Mouse (Mus musculus): Measurements from ENCODE around the gene Mettl16. TPM values are rescaled to one million over a fixed set of nuclear protein-coding genes. Genes with fewer than 3 reads are reported as not detected.

The Mettl16 gene
- polyA plus RNA-seq, 1 experiment, result 10.9 TPM

- Histone ChIP-seq H3K27me3 (ENCODE audit: control insufficient read depth, insufficient read depth, insufficient read length) (no peaks in the 10 kb centered on the region), H3K79me2 (ENCODE audit: control insufficient read depth, insufficient read depth) (peaks cover 40% of the 10 kb centered on the region), H3K4me2 (ENCODE audit: low read depth) (peak overlapping the region; percentile 83), H3K36me3 (ENCODE audit: control insufficient read depth, insufficient read depth) (no peaks in the 10 kb centered on the region), H3ac (ENCODE audit: control insufficient read depth, insufficient read length) (no peak overlapping the region), H3K4me3 (no peak overlapping the region)
- TF ChIP-seq E2F4 (IDR thresholded peaks at IDR 0.05; ENCODE audit: insufficient read depth) (no peak), REST (IDR thresholded peaks at IDR 0.05; ENCODE audit: insufficient read depth, insufficient read length) (no peak), USF1 (IDR thresholded peaks at IDR 0.05; ENCODE audit: low read depth) (no peak), SRF (IDR thresholded peaks at IDR 0.05; ENCODE audit: control insufficient read depth, insufficient read length, low read depth) (no peak), MAX (IDR thresholded peaks at IDR 0.05; ENCODE audit: low read depth) (no peak), TCF3 (IDR thresholded peaks at IDR 0.05; ENCODE audit: insufficient read length, low read depth) (no peak), CEBPB (IDR thresholded peaks at IDR 0.05; ENCODE audit: insufficient read depth, poor library complexity, severe bottlenecking) (no peak), TCF12 (IDR thresholded peaks at IDR 0.05; ENCODE audit: insufficient read depth, poor library complexity, severe bottlenecking) (no peak), POLR2A (IDR thresholded peaks at IDR 0.05; ENCODE audit: insufficient read length, low read depth) (no peak), POLR2AphosphoS2 (IDR thresholded peaks at IDR 0.05; ENCODE audit: insufficient read length, low read depth) (no peak), MYOD1 (IDR thresholded peaks at IDR 0.05; ENCODE audit: control insufficient read depth in 1 of 3, insufficient read length in 2 of 3, low read depth in 2 of 3) (no peak), MYOG (IDR thresholded peaks at IDR 0.05; ENCODE audit: control insufficient read depth in 1 of 3, insufficient read depth in 1 of 3, insufficient read length in 2 of 3, low read depth in 2 of 3) (no peak)
Observed at GRCm38 (mm10) chr11:74834359-74834638, 63.7 kb downstream of the Mettl16 start.

- Histone ChIP-seq H3K4me2 (ENCODE audit: low read depth) (peak overlapping the region; percentile 83), H3K27me3 (ENCODE audit: control insufficient read depth, insufficient read depth, insufficient read length) (no peaks in the 10 kb centered on the region), H3K36me3 (ENCODE audit: control insufficient read depth, insufficient read depth) (no peaks in the 10 kb centered on the region), H3K4me3 (no peak overlapping the region), H3K79me2 (ENCODE audit: control insufficient read depth, insufficient read depth) (peaks cover 44% of the 10 kb centered on the region), H3ac (ENCODE audit: control insufficient read depth, insufficient read length) (no peak overlapping the region)
- TF ChIP-seq USF1 (IDR thresholded peaks at IDR 0.05; ENCODE audit: low read depth) (no peak), E2F4 (IDR thresholded peaks at IDR 0.05; ENCODE audit: insufficient read depth) (no peak), TCF12 (IDR thresholded peaks at IDR 0.05; ENCODE audit: insufficient read depth, poor library complexity, severe bottlenecking) (no peak), MAX (IDR thresholded peaks at IDR 0.05; ENCODE audit: low read depth) (no peak), MYOD1 (IDR thresholded peaks at IDR 0.05; ENCODE audit: control insufficient read depth in 1 of 3, insufficient read length in 2 of 3, low read depth in 2 of 3) (no peak), TCF3 (IDR thresholded peaks at IDR 0.05; ENCODE audit: insufficient read length, low read depth) (no peak), POLR2AphosphoS2 (IDR thresholded peaks at IDR 0.05; ENCODE audit: insufficient read length, low read depth) (no peak), CEBPB (IDR thresholded peaks at IDR 0.05; ENCODE audit: insufficient read depth, poor library complexity, severe bottlenecking) (no peak), POLR2A (IDR thresholded peaks at IDR 0.05; ENCODE audit: insufficient read length, low read depth) (no peak), SRF (IDR thresholded peaks at IDR 0.05; ENCODE audit: control insufficient read depth, insufficient read length, low read depth) (no peak), MYOG (IDR thresholded peaks at IDR 0.05; ENCODE audit: control insufficient read depth in 1 of 3, insufficient read depth in 1 of 3, insufficient read length in 2 of 3, low read depth in 2 of 3) (no peak), REST (IDR thresholded peaks at IDR 0.05; ENCODE audit: insufficient read depth, insufficient read length) (no peak)
Observed at GRCm38 (mm10) chr11:74834650-74835277, 64.1 kb downstream of the Mettl16 start.

- Histone ChIP-seq H3K79me2 (ENCODE audit: control insufficient read depth, insufficient read depth) (peaks cover 45% of the 10 kb centered on the region), H3K4me3 (no peak overlapping the region), H3K4me2 (ENCODE audit: low read depth) (no peak overlapping the region), H3ac (ENCODE audit: control insufficient read depth, insufficient read length) (no peak overlapping the region), H3K36me3 (ENCODE audit: control insufficient read depth, insufficient read depth) (no peaks in the 10 kb centered on the region), H3K27me3 (ENCODE audit: control insufficient read depth, insufficient read depth, insufficient read length) (no peaks in the 10 kb centered on the region)
- no peak for TF ChIP-seq MYOG (IDR thresholded peaks at IDR 0.05; ENCODE audit: control insufficient read depth in 1 of 3, insufficient read depth in 1 of 3, insufficient read length in 2 of 3, low read depth in 2 of 3)
- TF ChIP-seq POLR2A (IDR thresholded peaks at IDR 0.05; ENCODE audit: insufficient read length, low read depth), result no peak
- no peak for TF ChIP-seq REST (IDR thresholded peaks at IDR 0.05; ENCODE audit: insufficient read depth, insufficient read length)
- no peak for TF ChIP-seq CEBPB (IDR thresholded peaks at IDR 0.05; ENCODE audit: insufficient read depth, poor library complexity, severe bottlenecking)
- TF ChIP-seq SRF (IDR thresholded peaks at IDR 0.05; ENCODE audit: control insufficient read depth, insufficient read length, low read depth), result no peak
- TF ChIP-seq TCF3 (IDR thresholded peaks at IDR 0.05; ENCODE audit: insufficient read length, low read depth), result no peak
- no peak for TF ChIP-seq MAX (IDR thresholded peaks at IDR 0.05; ENCODE audit: low read depth)
- TF ChIP-seq MYOD1 (IDR thresholded peaks at IDR 0.05; ENCODE audit: control insufficient read depth in 1 of 3, insufficient read length in 2 of 3, low read depth in 2 of 3), result no peak
- TF ChIP-seq TCF12 (IDR thresholded peaks at IDR 0.05; ENCODE audit: insufficient read depth, poor library complexity, severe bottlenecking), result no peak
- TF ChIP-seq POLR2AphosphoS2 (IDR thresholded peaks at IDR 0.05; ENCODE audit: insufficient read length, low read depth), result no peak
- TF ChIP-seq E2F4 (IDR thresholded peaks at IDR 0.05; ENCODE audit: insufficient read depth), result no peak
- TF ChIP-seq USF1 (IDR thresholded peaks at IDR 0.05; ENCODE audit: low read depth), result no peak
Observed at GRCm38 (mm10) chr11:74835593-74836224, 65.1 kb downstream of the Mettl16 start.

- Histone ChIP-seq H3K36me3 (ENCODE audit: control insufficient read depth, insufficient read depth) (no peaks in the 10 kb centered on the region), H3K4me2 (ENCODE audit: low read depth) (peak overlapping the region; percentile 98), H3K79me2 (ENCODE audit: control insufficient read depth, insufficient read depth) (peaks cover 49% of the 10 kb centered on the region), H3K27me3 (ENCODE audit: control insufficient read depth, insufficient read depth, insufficient read length) (no peaks in the 10 kb centered on the region), H3ac (ENCODE audit: control insufficient read depth, insufficient read length) (no peak overlapping the region), H3K4me3 (no peak overlapping the region)
- peak in 2 of 3 experiments; percentile 50 to 79 for TF ChIP-seq MYOG (IDR thresholded peaks at IDR 0.05; ENCODE audit: control insufficient read depth in 1 of 3, insufficient read depth in 1 of 3, insufficient read length in 2 of 3, low read depth in 2 of 3)
- TF ChIP-seq TCF3 (IDR thresholded peaks at IDR 0.05; ENCODE audit: insufficient read length, low read depth), result no peak
- TF ChIP-seq MYOD1 (IDR thresholded peaks at IDR 0.05; ENCODE audit: control insufficient read depth in 1 of 3, insufficient read length in 2 of 3, low read depth in 2 of 3), result peak in 1 of 3 experiments; percentile 64
- TF ChIP-seq REST (IDR thresholded peaks at IDR 0.05; ENCODE audit: insufficient read depth, insufficient read length), result no peak
Observed at GRCm38 (mm10) chr11:74836225-74837055, 65.8 kb downstream of the Mettl16 start.
